Mouse (Mus musculus) cerebellum, adult 2 months (tissue): ENCODE data around the gene Wdfy2. TPM values are rescaled to one million over a fixed set of nuclear protein-coding genes. Genes with fewer than 3 reads are reported as not detected.
"Not testable (repeated sequence)": the region's sequence is repeated elsewhere in the genome, so short reads cannot be mapped to it uniquely, and the experiment has no call there.

Experiments used
- DNase-seq, 2 experiments: peaks; one replicate each; pipeline ENCODE4 v3.0.0; 2021
- H3K27ac ChIP-seq: fragments of 200-500 bp; 2 replicates; pipeline ENCODE4 v1.5.1; 2012; ENCODE audit warnings: low read length, control low read depth, inconsistent platforms; ENCODE audit not compliant: insufficient read depth
- H3K27me3 ChIP-seq: fragments of 200-500 bp; 2 replicates; pipeline ENCODE4 v1.6.1; 2012; ENCODE audit warnings: inconsistent platforms, mild to moderate bottlenecking, low read length, moderate library complexity; ENCODE audit not compliant: control insufficient read depth, insufficient read depth
- H3K4me1 ChIP-seq: fragments of 200-500 bp; 2 replicates; pipeline ENCODE4 v1.6.1; 2011; ENCODE audit warnings: low read length; ENCODE audit not compliant: control insufficient read depth, insufficient read depth
- H3K4me3 ChIP-seq: fragments of 200-500 bp; replicated peaks from 2 replicates; pipeline ENCODE3; 2011; ENCODE audit warnings: mild to moderate bottlenecking, low read depth, low read length, control low read depth; ENCODE audit not compliant: insufficient read depth
- CTCF ChIP-seq: fragments of 200-500 bp; IDR thresholded peaks from 2 replicates; pipeline ENCODE4 v1.5.1; 2011; ENCODE audit warnings: low read depth, mild to moderate bottlenecking, control low read depth, low read length, moderate library complexity, borderline replicate concordance; ENCODE audit not compliant: insufficient read depth
- POLR2A ChIP-seq: fragments of 200-500 bp; IDR thresholded peaks from 2 replicates; pipeline ENCODE4 v1.6.1; 2011; ENCODE audit warnings: low read length, control low read depth, borderline replicate concordance; ENCODE audit not compliant: insufficient read depth
- WGBS: fragments of 180-500 bp; shearing (Covaris S2); methylation state at CpG from one replicate; pipeline ENCODE4 v1.1.7; 2018; 5-methylcytosine and 5-hydroxymethylcytosine counted together
- polyA plus RNA-seq: library from polyadenylated mRNA; depleted of rRNA; stranded (reverse); fragments of >200 nt; gene quantifications from 2 replicates; pipeline ENCODE4 v1.2.3, GENCODE M21; 2012

Gene Wdfy2
- polyA plus RNA-seq, 1 experiment, result 15.8 TPM

DNA sequence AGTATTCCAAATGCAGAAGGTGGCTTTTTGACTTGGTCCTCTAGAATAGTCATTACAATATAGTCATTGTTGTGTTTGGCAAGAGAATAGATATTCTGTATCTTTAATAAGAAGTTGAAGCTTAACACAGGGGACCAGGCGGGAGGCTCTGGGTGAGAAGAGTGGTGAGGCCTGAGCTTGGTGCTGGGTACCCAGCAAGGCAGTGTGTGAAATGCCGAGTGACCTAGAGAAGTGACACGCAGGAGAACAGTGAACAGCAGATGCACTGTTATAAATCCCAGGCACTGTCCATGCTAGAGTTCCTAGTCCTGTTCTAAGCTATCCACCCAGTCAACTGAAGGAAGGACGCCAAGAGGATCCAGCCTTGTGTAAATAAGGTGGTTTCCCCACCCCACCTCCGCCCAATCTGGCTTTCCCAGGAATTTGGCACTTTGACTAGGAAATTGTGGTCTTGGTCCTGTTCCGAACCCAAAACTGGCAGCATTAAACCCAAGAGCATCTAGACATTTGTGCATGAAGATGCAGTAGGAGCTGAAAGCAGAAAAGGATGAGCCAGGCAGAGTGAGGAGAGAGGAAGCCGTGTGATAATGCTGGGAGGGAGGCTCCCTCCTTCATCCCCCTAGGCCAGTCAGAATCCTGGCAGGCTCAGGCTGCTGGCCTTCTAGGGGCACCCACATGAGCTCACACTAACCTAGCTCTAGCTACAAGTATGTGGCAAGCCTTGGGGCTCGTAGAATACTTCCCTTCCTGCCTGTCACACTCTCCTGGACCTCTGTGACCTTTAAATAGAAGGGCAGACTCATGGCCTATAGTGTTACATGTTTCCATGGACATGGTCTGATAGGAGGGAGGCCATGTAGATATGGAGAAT is 55.5 kb downstream of the Wdfy2 start:
- TF ChIP-seq CTCF (no peak), POLR2A (no peak)
- Histone ChIP-seq H3K27me3 (no peaks in the 10 kb centered on the region), H3K4me1 (peaks cover 26% of the 10 kb centered on the region), H3K4me3 (no peak overlapping the region), H3K27ac (peak overlapping the region; percentile 95)
- DNase-seq, result peak; percentile 86 to 93
- WGBS, result 12% methylated on average over 8 of the region's 8 CpGs

GRCm38 (mm10) chr14:62893642-62894180 is 56.2 kb downstream of the Wdfy2 start:
- H3K4me3 ChIP-seq, H3K27me3 ChIP-seq, DNase-seq: not testable (repeated sequence)
- 72% methylated on average over 5 of the region's 5 CpGs for WGBS
- H3K4me1 ChIP-seq, result peaks cover 29% of the 10 kb centered on the region
- H3K27ac ChIP-seq, result peak overlapping the region; percentile 95

DNA sequence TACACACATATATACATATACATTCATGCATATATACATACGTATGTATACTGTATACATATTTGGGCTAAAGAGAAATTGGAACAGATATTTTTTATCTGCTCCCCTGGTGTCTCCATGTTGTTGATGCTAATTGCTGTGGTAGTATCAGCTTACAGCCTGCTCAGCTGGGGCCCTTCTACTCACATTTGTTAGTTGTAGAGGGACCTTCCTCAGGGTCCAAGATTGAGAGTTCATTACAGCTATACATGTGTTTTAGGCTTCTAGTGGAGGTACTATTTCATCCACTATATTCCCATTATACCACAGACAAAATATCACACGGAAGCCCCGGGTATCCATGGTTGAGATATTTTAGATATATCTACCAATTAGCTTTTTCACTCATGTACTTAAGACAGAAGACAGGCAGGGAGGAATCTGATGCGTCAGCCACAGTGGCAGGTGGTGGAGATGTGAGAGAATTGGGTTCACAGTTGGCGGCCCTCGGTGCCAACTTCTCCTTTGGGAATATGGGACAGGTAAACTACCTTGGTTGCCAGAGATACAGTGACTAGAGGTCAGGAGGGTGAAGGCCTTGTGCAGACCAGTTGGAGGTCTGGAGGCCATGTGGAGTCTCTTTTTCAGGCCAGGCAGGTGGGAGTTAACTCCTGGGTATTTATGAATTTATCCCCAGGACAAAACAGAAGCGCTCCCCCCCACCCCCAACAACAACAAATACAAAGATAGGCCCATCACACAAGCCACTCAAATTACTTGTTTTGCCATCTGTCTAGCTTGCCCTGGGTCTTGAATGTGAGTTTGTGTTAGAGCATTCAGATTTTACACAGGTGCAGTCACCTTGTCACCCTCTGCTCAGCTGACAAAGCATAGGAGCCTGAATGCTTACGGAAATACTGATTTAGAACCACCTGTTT is 57.7 kb downstream of the Wdfy2 start:
- H3K4me3 ChIP-seq, result no peak overlapping the region
- peak; percentile 74 to 86 for DNase-seq
- TF ChIP-seq POLR2A (no peak), CTCF (no peak)
- H3K27ac ChIP-seq, result 0 out of 2 replicates have a peak overlapping the region, but pooled peaks have one; percentile 2
- H3K27me3 ChIP-seq, result no peaks in the 10 kb centered on the region
- peaks cover 29% of the 10 kb centered on the region for H3K4me1 ChIP-seq
- 36% methylated on average over 8 of the region's 8 CpGs for WGBS

GRCm38 (mm10) chr14:62898061-62898460 is 60.6 kb downstream of the Wdfy2 start:
- Histone ChIP-seq H3K27ac (no peak overlapping the region), H3K4me1 (peaks cover 21% of the 10 kb centered on the region), H3K4me3 (no peak overlapping the region), H3K27me3 (no peaks in the 10 kb centered on the region)
- WGBS, result 81% methylated on average over 6 of the region's 6 CpGs
- DNase-seq, result no peak
- TF ChIP-seq CTCF, result no peak
- no peak for TF ChIP-seq POLR2A

DNA sequence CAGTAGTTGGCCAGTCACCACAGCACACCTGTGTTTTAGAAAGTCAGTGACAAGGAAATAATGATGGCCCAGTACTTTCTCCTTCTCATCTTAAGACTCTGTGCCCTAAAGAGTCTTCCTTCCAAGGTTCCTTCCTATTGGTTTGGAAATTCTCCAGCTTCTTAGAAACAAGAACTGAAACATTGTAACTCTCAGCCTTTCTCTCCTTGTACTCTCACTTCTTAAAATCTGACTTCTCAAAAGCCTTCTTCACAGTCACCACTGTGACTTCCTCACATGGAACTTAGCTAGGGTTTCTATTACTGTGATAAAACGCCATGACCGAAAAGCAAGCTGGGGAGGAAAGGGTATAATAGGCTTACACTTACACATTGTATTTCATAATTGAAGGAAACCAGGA is 70.4 kb downstream of the Wdfy2 start:
- H3K4me1 ChIP-seq, result peaks cover 11% of the 10 kb centered on the region
- no peak for DNase-seq
- TF ChIP-seq CTCF, result no peak
- TF ChIP-seq POLR2A, result no peak
- 92% methylated on average over 2 of the region's 2 CpGs for WGBS
- no peak overlapping the region for H3K4me3 ChIP-seq
- no peaks in the 10 kb centered on the region for H3K27me3 ChIP-seq
- H3K27ac ChIP-seq, result no peak overlapping the region

GRCm38 (mm10) chr14:62908550-62908949 is 71.1 kb downstream of the Wdfy2 start:
- 41% methylated on average over 5 of the region's 5 CpGs for WGBS
- TF ChIP-seq CTCF (no peak), POLR2A (no peak)
- no peak overlapping the region for H3K4me3 ChIP-seq
- no peaks in the 10 kb centered on the region for H3K27me3 ChIP-seq
- no peak overlapping the region for H3K27ac ChIP-seq
- no peak for DNase-seq
- H3K4me1 ChIP-seq, result peaks cover 11% of the 10 kb centered on the region

- peaks cover 13% of the 10 kb centered on the region for H3K4me1 ChIP-seq
- H3K27me3 ChIP-seq, result no peaks in the 10 kb centered on the region
- WGBS, result 46% methylated on average over 4 of the region's 4 CpGs
- H3K4me3 ChIP-seq, result no peak overlapping the region
- H3K27ac ChIP-seq, result no peak overlapping the region
- no peak for TF ChIP-seq CTCF
- no peak for TF ChIP-seq POLR2A
- DNase-seq, result no peak
Observed at GRCm38 (mm10) chr14:62910859-62911258, 73.4 kb downstream of the Wdfy2 start.

- H3K27ac ChIP-seq, result no peak overlapping the region
- peaks cover 13% of the 10 kb centered on the region for H3K4me1 ChIP-seq
- 78% methylated on average over 6 of the region's 6 CpGs for WGBS
- no peak for DNase-seq
- H3K4me3 ChIP-seq, result no peak overlapping the region
- no peaks in the 10 kb centered on the region for H3K27me3 ChIP-seq
- TF ChIP-seq POLR2A (no peak), CTCF (no peak)
Observed at GRCm38 (mm10) chr14:62915146-62915685, 77.7 kb downstream of the Wdfy2 start.
